Mouse (Mus musculus): ENCODE results near the gene Pcsk6. TPM values are rescaled to one million over a fixed set of nuclear protein-coding genes. Genes with fewer than 3 reads are reported as not detected.
"Not testable (repeated sequence)": the region's sequence is repeated elsewhere in the genome, so short reads cannot be mapped to it uniquely, and the experiment has no call there.

Gene Pcsk6
- polyA plus RNA-seq (2014; fragmentation: Nextera tagmentation; extraction: Ambion mirVana) = 5.7 and 6.1 TPM in 2 replicates

- Histone ChIP-seq H3K4me2 (peak within 1 kb of the TSS; percentile 91), H3K9ac (ENCODE audit: low read depth, low read length) (peak within 1 kb of the TSS; percentile 67), H3K9me3 (replicated peaks; ENCODE audit: control insufficient read depth, low read length) (no peaks in the 10 kb centered on the region), H3K4me1 (ENCODE audit: control insufficient read depth, insufficient read depth, low read length) (peaks cover 8% of the 10 kb centered on the region; the same call in 1 of the 2 replicates), H3K4me3 (ENCODE audit: low read depth, low read length) (peak within 1 kb of the TSS; percentile 55), H3K27ac (ENCODE audit: low read depth, low read length) (no peak within 1 kb of the TSS), H3K36me3 (ENCODE audit: control insufficient read depth, insufficient read depth, low read length) (no peaks in the 10 kb centered on the region), H3K27me3 (ENCODE audit: control insufficient read depth, insufficient read depth, low read length) (peaks cover 75% of the 10 kb centered on the region)
- under 1% methylated on average over 67 of the region's 111 CpGs for WGBS (ENCODE audit: insufficient replicate concordance)
- ATAC-seq (replicated peaks; ENCODE audit: insufficient number of reproducible peaks, low FRiP score, low TSS enrichment) = peak; percentile 58; the same call in 1 of the 2 replicates
These were observed at the start of gene Pcsk6 for GRCm38 (mm10) chr7:65861591-65862472. Gene Pcsk6 (plus strand): TSS chr7:65861734.

GRCm38 (mm10) chr7:65813611-65814212, 47.8 kb upstream of the Pcsk6 start:
- no peaks in the 10 kb centered on the region for H3K9me3 ChIP-seq (replicated peaks; ENCODE audit: control insufficient read depth, low read length)
- H3K36me3 ChIP-seq (ENCODE audit: control insufficient read depth, insufficient read depth, low read length) = no peaks in the 10 kb centered on the region
- H3K9ac ChIP-seq (ENCODE audit: low read depth, low read length) = no peak overlapping the region
- H3K27me3 ChIP-seq (ENCODE audit: control insufficient read depth, insufficient read depth, low read length) = no peaks in the 10 kb centered on the region
- H3K27ac ChIP-seq (ENCODE audit: low read depth, low read length) = no peak overlapping the region
- ATAC-seq (replicated peaks; ENCODE audit: insufficient number of reproducible peaks, low FRiP score, low TSS enrichment) = no peak
- 72% methylated on average over 8 of the region's 8 CpGs for WGBS (ENCODE audit: insufficient replicate concordance)
- no peaks in the 10 kb centered on the region for H3K4me1 ChIP-seq (ENCODE audit: control insufficient read depth, insufficient read depth, low read length)
- no peak overlapping the region for H3K4me2 ChIP-seq
- H3K4me3 ChIP-seq (ENCODE audit: low read depth, low read length) = no peak overlapping the region

- H3K27ac ChIP-seq (ENCODE audit: low read depth, low read length) = no peak overlapping the region
- H3K9ac ChIP-seq (ENCODE audit: low read depth, low read length) = no peak overlapping the region
- WGBS (ENCODE audit: insufficient replicate concordance) = 89% methylated on average over 8 of the region's 8 CpGs
- H3K9me3 ChIP-seq (replicated peaks; ENCODE audit: control insufficient read depth, low read length) = no peaks in the 10 kb centered on the region
- H3K4me1 ChIP-seq (ENCODE audit: control insufficient read depth, insufficient read depth, low read length) = no peaks in the 10 kb centered on the region
- H3K27me3 ChIP-seq (ENCODE audit: control insufficient read depth, insufficient read depth, low read length) = no peaks in the 10 kb centered on the region
- H3K36me3 ChIP-seq (ENCODE audit: control insufficient read depth, insufficient read depth, low read length) = no peaks in the 10 kb centered on the region
- H3K4me3 ChIP-seq (ENCODE audit: low read depth, low read length) = no peak overlapping the region
- no peak for ATAC-seq (replicated peaks; ENCODE audit: insufficient number of reproducible peaks, low FRiP score, low TSS enrichment)
- H3K4me2 ChIP-seq = no peak overlapping the region
These were observed 44.0 kb upstream of the Pcsk6 start for GRCm38 (mm10) chr7:65817564-65817963.

GRCm38 (mm10) chr7:65820391-65820790, 41.1 kb upstream of the Pcsk6 start:
- H3K4me1 ChIP-seq (ENCODE audit: control insufficient read depth, insufficient read depth, low read length) = no peaks in the 10 kb centered on the region

GRCm38 (mm10) chr7:65821901-65822300, 39.6 kb upstream of the Pcsk6 start:
- WGBS (ENCODE audit: insufficient replicate concordance) = 71% methylated on average over 4 of the region's 4 CpGs
- H3K27ac ChIP-seq (ENCODE audit: low read depth, low read length); ATAC-seq (replicated peaks; ENCODE audit: insufficient number of reproducible peaks, low FRiP score, low TSS enrichment); H3K36me3 ChIP-seq (ENCODE audit: control insufficient read depth, insufficient read depth, low read length); H3K4me3 ChIP-seq (ENCODE audit: low read depth, low read length); H3K27me3 ChIP-seq (ENCODE audit: control insufficient read depth, insufficient read depth, low read length); H3K4me2 ChIP-seq; H3K9ac ChIP-seq (ENCODE audit: low read depth, low read length); H3K9me3 ChIP-seq (replicated peaks; ENCODE audit: control insufficient read depth, low read length); H3K4me1 ChIP-seq (ENCODE audit: control insufficient read depth, insufficient read depth, low read length): not testable (repeated sequence)

More at GRCm38 (mm10) chr7:65820391-65820790, 41.1 kb upstream of the Pcsk6 start:
- Histone ChIP-seq H3K27me3 (ENCODE audit: control insufficient read depth, insufficient read depth, low read length) (no peaks in the 10 kb centered on the region), H3K9me3 (replicated peaks; ENCODE audit: control insufficient read depth, low read length) (no peaks in the 10 kb centered on the region), H3K27ac (ENCODE audit: low read depth, low read length) (no peak overlapping the region), H3K4me3 (ENCODE audit: low read depth, low read length) (no peak overlapping the region), H3K4me2 (no peak overlapping the region), H3K9ac (ENCODE audit: low read depth, low read length) (no peak overlapping the region), H3K36me3 (ENCODE audit: control insufficient read depth, insufficient read depth, low read length) (no peaks in the 10 kb centered on the region)
- no peak for ATAC-seq (replicated peaks; ENCODE audit: insufficient number of reproducible peaks, low FRiP score, low TSS enrichment)
- 42% methylated on average over 8 of the region's 8 CpGs for WGBS (ENCODE audit: insufficient replicate concordance)

GRCm38 (mm10) chr7:65822506-65823119, 38.9 kb upstream of the Pcsk6 start:
- H3K27ac ChIP-seq (ENCODE audit: low read depth, low read length) = no peak overlapping the region
- no peaks in the 10 kb centered on the region for H3K4me1 ChIP-seq (ENCODE audit: control insufficient read depth, insufficient read depth, low read length)
- no peak overlapping the region for H3K9ac ChIP-seq (ENCODE audit: low read depth, low read length)
- no peaks in the 10 kb centered on the region for H3K27me3 ChIP-seq (ENCODE audit: control insufficient read depth, insufficient read depth, low read length)
- H3K4me3 ChIP-seq (ENCODE audit: low read depth, low read length) = no peak overlapping the region
- H3K4me2 ChIP-seq = no peak overlapping the region
- 56% methylated on average over 2 of the region's 2 CpGs for WGBS (ENCODE audit: insufficient replicate concordance)
- no peaks in the 10 kb centered on the region for H3K9me3 ChIP-seq (replicated peaks; ENCODE audit: control insufficient read depth, low read length)
- no peaks in the 10 kb centered on the region for H3K36me3 ChIP-seq (ENCODE audit: control insufficient read depth, insufficient read depth, low read length)
- ATAC-seq (replicated peaks; ENCODE audit: insufficient number of reproducible peaks, low FRiP score, low TSS enrichment) = no peak

GRCm38 (mm10) chr7:65839756-65840155, 21.8 kb upstream of the Pcsk6 start:
- H3K9ac ChIP-seq (ENCODE audit: low read depth, low read length) = no peak overlapping the region
- no peak overlapping the region for H3K4me2 ChIP-seq

GRCm38 (mm10) chr7:65843210-65843609, 18.3 kb upstream of the Pcsk6 start:
- Histone ChIP-seq H3K4me3 (ENCODE audit: low read depth, low read length) (no peak overlapping the region), H3K9ac (ENCODE audit: low read depth, low read length) (no peak overlapping the region), H3K36me3 (ENCODE audit: control insufficient read depth, insufficient read depth, low read length) (no peaks in the 10 kb centered on the region), H3K27me3 (ENCODE audit: control insufficient read depth, insufficient read depth, low read length) (no peaks in the 10 kb centered on the region), H3K27ac (ENCODE audit: low read depth, low read length) (no peak overlapping the region), H3K9me3 (replicated peaks; ENCODE audit: control insufficient read depth, low read length) (peaks cover 4% of the 10 kb centered on the region; the same call in 1 of the 2 replicates), H3K4me1 (ENCODE audit: control insufficient read depth, insufficient read depth, low read length) (no peaks in the 10 kb centered on the region), H3K4me2 (no peak overlapping the region)
- WGBS (ENCODE audit: insufficient replicate concordance) = 44% methylated on average over 2 of the region's 2 CpGs
- no peak for ATAC-seq (replicated peaks; ENCODE audit: insufficient number of reproducible peaks, low FRiP score, low TSS enrichment)

More at GRCm38 (mm10) chr7:65839756-65840155, 21.8 kb upstream of the Pcsk6 start:
- Histone ChIP-seq H3K36me3 (ENCODE audit: control insufficient read depth, insufficient read depth, low read length) (no peaks in the 10 kb centered on the region), H3K4me3 (ENCODE audit: low read depth, low read length) (no peak overlapping the region), H3K27ac (ENCODE audit: low read depth, low read length) (no peak overlapping the region), H3K9me3 (replicated peaks; ENCODE audit: control insufficient read depth, low read length) (peaks cover 4% of the 10 kb centered on the region; the same call in 1 of the 2 replicates), H3K27me3 (ENCODE audit: control insufficient read depth, insufficient read depth, low read length) (no peaks in the 10 kb centered on the region), H3K4me1 (ENCODE audit: control insufficient read depth, insufficient read depth, low read length) (no peaks in the 10 kb centered on the region)
- WGBS (ENCODE audit: insufficient replicate concordance) = 85% methylated on average over 3 of the region's 3 CpGs
- no peak for ATAC-seq (replicated peaks; ENCODE audit: insufficient number of reproducible peaks, low FRiP score, low TSS enrichment)
